Mouse (Mus musculus) G1E (cell line): ENCODE results near the gene Pla2g3. TPM values are rescaled to one million over a fixed set of nuclear protein-coding genes. Genes with fewer than 3 reads are reported as not detected.

Source experiments
- ATAC-seq: 2 replicates; pipeline ENCODE4 v1.8.0; 2016; ENCODE audit warnings: mild to moderate bottlenecking; ENCODE audit not compliant: insufficient number of reproducible peaks, poor library complexity, low FRiP score, severe bottlenecking; ENCODE audit errors: extremely low read depth
- DNase-seq: peaks from one replicate; pipeline ENCODE4 v3.0.0; 2012; ENCODE audit warnings: low spot score
- H3K27me3 ChIP-seq: 2 replicates; pipeline ENCODE4 v1.6.1; 2012; ENCODE audit warnings: mild to moderate bottlenecking, low read length, inconsistent platforms; ENCODE audit not compliant: insufficient read depth
- H3K36me3 ChIP-seq: replicated peaks from 2 replicates; pipeline ENCODE3; 2012; ENCODE audit warnings: mild to moderate bottlenecking, inconsistent platforms
- H3K4me1 ChIP-seq: 2 replicates; pipeline ENCODE4 v1.6.1; 2012; ENCODE audit warnings: low read depth, low read length, inconsistent platforms, mixed read lengths; ENCODE audit not compliant: insufficient read depth
- H3K4me3 ChIP-seq: 2 replicates; pipeline ENCODE4 v1.5.1; 2012; ENCODE audit warnings: low read depth, mild to moderate bottlenecking, inconsistent platforms, low read length, moderate library complexity, mixed read lengths
- H3K9me3 ChIP-seq: replicated peaks from 2 replicates; pipeline ENCODE4 v1.6.1; 2012; ENCODE audit warnings: inconsistent platforms
- CTCF ChIP-seq: IDR thresholded peaks from 2 replicates; pipeline ENCODE4 v1.5.1; 2012; ENCODE audit warnings: low read depth, low read length, inconsistent platforms, mixed read lengths
- GATA1 ChIP-seq: IDR thresholded peaks from 2 replicates; pipeline ENCODE4 v1.6.1; 2012; ENCODE audit warnings: borderline replicate concordance, low read length, inconsistent platforms, mixed read lengths
- GATA2 ChIP-seq: IDR thresholded peaks from 2 replicates; pipeline ENCODE4 v1.6.1; 2012; ENCODE audit warnings: low read depth, low read length, inconsistent platforms, borderline replicate concordance
- POLR2AphosphoS5 ChIP-seq: IDR thresholded peaks from 2 replicates; pipeline ENCODE4 v1.6.1; 2012; ENCODE audit warnings: low read depth, low read length, inconsistent platforms; ENCODE audit not compliant: insufficient replicate concordance
- TAL1 ChIP-seq: conservative IDR thresholded peaks from 2 replicates; pipeline ENCODE4 v1.6.1; 2012; ENCODE audit warnings: low read depth, low read length, inconsistent platforms, mixed read lengths
- polyA plus RNA-seq: library from polyadenylated mRNA; stranded (reverse); fragments of >175 nt; gene quantifications from 2 replicates; pipeline ENCODE4 v1.2.3, GENCODE M21; 2012
- total RNA-seq, 2 experiments: library from RNA; stranded (forward) in 1 of 2; stranded (reverse) in 1 of 2; fragments of 200-1000 nt in 1 of 2; fragments of >200 nt in 1 of 2; fragmentation: Nextera tagmentation in 1 of 2; gene quantifications; 2 replicates each; pipeline ENCODE4 v1.2.3; 2014 to 2017

The Pla2g3 gene
- total and polyA plus RNA-seq, 3 experiments: 0.11 TPM; not detected in 2

DNA sequence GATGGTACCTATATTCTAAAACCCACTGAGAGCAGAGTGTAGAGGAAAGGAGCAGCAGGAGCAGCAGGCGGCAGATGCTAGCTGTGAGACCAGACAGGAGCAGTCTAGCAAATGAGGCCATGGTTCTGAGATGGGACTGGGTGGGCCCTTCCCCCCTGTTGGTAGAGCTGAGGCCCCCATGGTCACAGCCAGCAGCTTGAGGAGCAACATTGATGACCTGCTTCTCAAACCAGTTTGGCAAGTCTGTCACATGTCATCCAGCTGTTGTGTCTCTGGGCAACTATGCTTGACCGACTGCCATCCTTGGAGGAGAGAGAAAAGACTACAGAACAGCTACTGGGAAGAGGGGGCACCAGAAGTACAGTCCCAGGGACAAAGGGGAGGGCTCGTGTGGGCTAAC, 53.8 kb downstream of the Pla2g3 start:
- TF ChIP-seq GATA2 (no peak), TAL1 (no peak), GATA1 (no peak), CTCF (no peak), POLR2AphosphoS5 (no peak)
- no peaks in the 10 kb centered on the region for H3K4me1 ChIP-seq
- H3K36me3 ChIP-seq: no peaks in the 10 kb centered on the region
- H3K27me3 ChIP-seq: no peaks in the 10 kb centered on the region; the same call in 1 of the 2 replicates
- H3K4me3 ChIP-seq: no peak overlapping the region
- H3K9me3 ChIP-seq: peaks cover 3% of the 10 kb centered on the region; the same call in 1 of the 2 replicates
- ATAC-seq (no peak), DNase-seq (no peak)

DNA sequence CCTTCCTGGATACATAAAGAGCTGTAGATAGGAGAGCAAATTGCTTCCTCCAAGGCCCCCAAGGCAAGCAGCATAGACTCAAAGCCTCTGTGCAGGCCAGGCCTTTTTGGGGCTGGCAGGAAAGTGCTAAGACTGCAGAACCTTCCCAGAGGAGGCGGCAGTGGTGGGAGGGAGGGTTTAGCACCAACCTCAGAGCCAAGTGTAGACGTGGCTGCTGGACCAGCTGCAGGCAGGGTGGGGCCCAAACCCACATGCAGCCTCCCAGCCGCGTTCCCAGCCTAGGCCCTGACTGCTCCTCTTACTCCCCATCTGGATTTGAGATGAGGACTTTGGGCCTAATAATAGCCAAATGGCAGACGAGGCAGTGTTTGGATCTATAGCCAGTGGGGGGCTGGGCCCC, 54.9 kb downstream of the Pla2g3 start:
- DNase-seq: no peak

DNA sequence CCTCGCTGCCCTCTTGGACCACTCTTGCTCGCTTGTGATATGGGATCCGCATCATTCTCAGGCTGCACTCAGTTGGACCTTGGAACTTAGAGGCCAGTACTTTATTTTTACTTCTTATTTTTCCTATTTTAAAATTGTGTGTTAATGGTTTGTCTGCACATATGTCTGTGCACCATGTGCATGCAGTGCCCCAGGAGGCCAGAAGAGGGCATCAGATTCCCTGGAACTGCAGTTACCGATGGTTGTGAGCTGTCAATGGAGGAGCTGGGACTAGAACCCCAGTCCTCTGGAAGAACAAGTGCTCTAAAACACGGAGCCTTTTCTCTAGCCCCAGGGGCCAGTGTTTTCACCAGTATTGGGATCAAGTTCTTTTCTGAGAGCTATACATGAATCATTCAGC, 56.3 kb downstream of the Pla2g3 start:
- H3K27me3 ChIP-seq: no peaks in the 10 kb centered on the region; the same call in 1 of the 2 replicates
- H3K36me3 ChIP-seq: no peaks in the 10 kb centered on the region
- H3K4me3 ChIP-seq: no peak overlapping the region
- ATAC-seq (no peak), DNase-seq (no peak)
- H3K9me3 ChIP-seq: peaks cover 3% of the 10 kb centered on the region; the same call in 1 of the 2 replicates
- no peak for TF ChIP-seq GATA1
- TF ChIP-seq POLR2AphosphoS5: no peak
- no peak for TF ChIP-seq GATA2
- TF ChIP-seq TAL1: no peak
- no peak for TF ChIP-seq CTCF
- H3K4me1 ChIP-seq: no peaks in the 10 kb centered on the region

More for the DNA sequence above, 54.9 kb downstream of the Pla2g3 start:
- Histone ChIP-seq H3K9me3 (peaks cover 3% of the 10 kb centered on the region; the same call in 1 of the 2 replicates), H3K4me3 (no peak overlapping the region), H3K4me1 (no peaks in the 10 kb centered on the region), H3K36me3 (no peaks in the 10 kb centered on the region), H3K27me3 (no peaks in the 10 kb centered on the region; the same call in 1 of the 2 replicates)
- TF ChIP-seq TAL1 (no peak), GATA1 (no peak), GATA2 (no peak)
- ATAC-seq: no peak

DNA sequence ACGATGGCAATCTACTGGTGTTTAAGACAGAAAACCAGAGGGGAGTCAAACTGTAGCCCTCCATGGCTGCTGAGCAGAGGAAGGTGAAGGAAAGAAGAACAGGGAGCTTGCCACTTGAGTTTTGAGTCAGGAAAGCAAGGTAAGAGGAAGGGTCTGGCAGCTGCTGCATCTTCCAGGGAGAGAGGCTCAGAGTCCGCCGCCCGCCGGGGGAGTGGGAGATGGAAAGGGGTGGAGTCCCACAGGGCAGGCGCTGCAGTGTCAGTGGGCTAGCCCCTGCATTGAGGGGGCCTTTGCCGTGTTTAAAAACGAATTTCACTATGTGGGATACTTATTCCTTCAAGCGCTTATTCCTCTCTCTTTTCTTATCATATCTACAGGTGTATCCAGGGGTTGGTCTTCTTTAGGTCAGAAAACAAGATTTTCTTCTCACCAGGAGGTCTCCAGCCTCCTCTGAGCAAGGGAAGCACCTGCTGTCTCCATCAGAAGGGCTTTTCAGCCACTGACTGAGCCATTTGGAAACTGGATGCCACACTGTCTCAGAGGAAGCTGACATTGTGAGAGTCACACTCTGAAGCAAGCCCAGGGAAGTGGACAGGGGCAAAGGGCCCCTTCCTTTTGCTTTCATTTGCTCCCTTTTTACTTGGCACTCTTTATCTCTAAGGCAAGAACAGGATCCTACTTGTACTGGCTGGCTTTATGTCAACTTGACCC, 57.6 kb downstream of the Pla2g3 start:
- no peaks in the 10 kb centered on the region for H3K4me1 ChIP-seq
- H3K9me3 ChIP-seq: peaks cover 3% of the 10 kb centered on the region; the same call in 1 of the 2 replicates
- H3K27me3 ChIP-seq: no peaks in the 10 kb centered on the region; the same call in 1 of the 2 replicates
- DNase-seq (no peak), ATAC-seq (no peak)
- no peak for TF ChIP-seq GATA1
- TF ChIP-seq POLR2AphosphoS5: no peak
- TF ChIP-seq CTCF: no peak
- no peak for TF ChIP-seq GATA2
- no peak for TF ChIP-seq TAL1
- no peaks in the 10 kb centered on the region for H3K36me3 ChIP-seq
- no peak overlapping the region for H3K4me3 ChIP-seq

GRCm38 (mm10) chr11:3546242-3546562, 58.1 kb downstream of the Pla2g3 start:
- H3K9me3 ChIP-seq: peaks cover 3% of the 10 kb centered on the region; the same call in 1 of the 2 replicates
- no peaks in the 10 kb centered on the region; the same call in 1 of the 2 replicates for H3K27me3 ChIP-seq
- H3K36me3 ChIP-seq: no peaks in the 10 kb centered on the region
- DNase-seq (no peak), ATAC-seq (no peak)
- TF ChIP-seq GATA1: no peak
- no peak for TF ChIP-seq CTCF
- no peak for TF ChIP-seq POLR2AphosphoS5
- no peak for TF ChIP-seq TAL1
- no peak for TF ChIP-seq GATA2
- no peak overlapping the region for H3K4me3 ChIP-seq
- H3K4me1 ChIP-seq: no peaks in the 10 kb centered on the region

- ATAC-seq (no peak), DNase-seq (no peak)
- Histone ChIP-seq H3K9me3 (peaks cover 3% of the 10 kb centered on the region; the same call in 1 of the 2 replicates), H3K4me3 (no peak overlapping the region), H3K27me3 (no peaks in the 10 kb centered on the region; the same call in 1 of the 2 replicates), H3K36me3 (no peaks in the 10 kb centered on the region), H3K4me1 (no peaks in the 10 kb centered on the region)
- TF ChIP-seq TAL1: no peak
Measured at GRCm38 (mm10) chr11:3547047-3547446, 59.0 kb downstream of the Pla2g3 start.

- ATAC-seq (no peak), DNase-seq (no peak)
- no peaks in the 10 kb centered on the region for H3K36me3 ChIP-seq
- TF ChIP-seq CTCF: no peak
- TF ChIP-seq GATA2: no peak
- no peaks in the 10 kb centered on the region for H3K4me1 ChIP-seq
- H3K9me3 ChIP-seq: peaks cover 3% of the 10 kb centered on the region; the same call in 1 of the 2 replicates
- no peaks in the 10 kb centered on the region; the same call in 1 of the 2 replicates for H3K27me3 ChIP-seq
- no peak overlapping the region for H3K4me3 ChIP-seq
Measured at GRCm38 (mm10) chr11:3547969-3548368, 59.9 kb downstream of the Pla2g3 start.
